Mouse (Mus musculus) liver, postnatal 0 days (tissue): ENCODE data around the gene Ahdc1.

Experiments used
- CTCF ChIP-seq: sonication (generic); IDR thresholded peaks from 2 replicates; pipeline ENCODE4 v1.5.1; 2016; ENCODE audit warnings: antibody characterized with exemption, low read depth
- EP300 ChIP-seq: IDR thresholded peaks from 2 replicates; pipeline ENCODE4 v1.6.1; 2016; ENCODE audit warnings: antibody characterized with exemption, low read depth, mild to moderate bottlenecking

DNA sequence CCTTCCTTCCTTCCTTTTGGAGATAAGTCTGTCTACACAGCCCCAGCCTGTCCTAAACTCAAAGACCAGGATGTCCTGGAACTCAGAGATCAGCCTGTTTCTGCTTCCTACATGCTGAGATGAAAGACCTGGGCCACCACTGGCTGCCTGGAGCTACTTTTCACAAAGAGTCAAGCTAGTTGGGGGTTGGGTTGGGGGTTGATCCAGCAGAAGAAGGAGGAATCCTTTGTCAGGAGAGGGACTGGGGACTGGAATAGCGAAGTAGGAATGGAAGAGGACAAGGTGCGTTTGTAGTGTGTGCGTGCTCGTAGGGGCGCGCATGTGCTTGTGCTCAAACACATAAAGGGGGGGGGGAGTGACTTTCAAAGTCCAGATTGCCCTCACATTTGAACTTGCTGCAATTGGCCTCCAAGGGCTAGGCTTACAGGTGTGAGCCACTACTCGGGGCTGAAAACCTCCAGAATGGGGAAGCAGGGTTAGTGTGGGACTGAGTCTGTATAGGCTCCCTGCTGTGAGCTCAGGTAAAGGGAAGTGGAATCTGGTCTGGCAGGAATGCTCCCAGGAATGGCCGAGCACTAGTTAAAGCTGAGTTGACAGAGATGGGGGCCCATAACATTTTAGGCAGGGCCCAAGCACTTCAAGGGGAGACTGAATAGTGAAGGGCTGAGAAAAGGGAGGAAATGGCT, 21.5 kb downstream of the Ahdc1 start:
- no peak for TF ChIP-seq CTCF
- TF ChIP-seq EP300, result no peak
